Mouse (Mus musculus) liver, adult 10 weeks (tissue): ENCODE results near the gene Ppt2. TPM values are rescaled to one million over a fixed set of nuclear protein-coding genes. Genes with fewer than 3 reads are reported as not detected.

Experiments
- polyA plus RNA-seq: library from polyadenylated mRNA; stranded (reverse); fragments of 350-450 nt; fragmentation: Illumina TruSeq; extraction: RNeasy Lipid Tissue Mini Kit (QIAGEN cat#74804); gene quantifications from one replicate; pipeline ENCODE4 v1.2.3, GENCODE M21; 2014; ENCODE audit warnings: low read depth, low replicate concordance

Ppt2 gene
- polyA plus RNA-seq = 7.0 TPM

GRCm38 (mm10) chr17:34627943-34628643, at the start of gene Ppt2:
Gene Ppt2 (minus strand): TSS chr17:34628510.

DNA sequence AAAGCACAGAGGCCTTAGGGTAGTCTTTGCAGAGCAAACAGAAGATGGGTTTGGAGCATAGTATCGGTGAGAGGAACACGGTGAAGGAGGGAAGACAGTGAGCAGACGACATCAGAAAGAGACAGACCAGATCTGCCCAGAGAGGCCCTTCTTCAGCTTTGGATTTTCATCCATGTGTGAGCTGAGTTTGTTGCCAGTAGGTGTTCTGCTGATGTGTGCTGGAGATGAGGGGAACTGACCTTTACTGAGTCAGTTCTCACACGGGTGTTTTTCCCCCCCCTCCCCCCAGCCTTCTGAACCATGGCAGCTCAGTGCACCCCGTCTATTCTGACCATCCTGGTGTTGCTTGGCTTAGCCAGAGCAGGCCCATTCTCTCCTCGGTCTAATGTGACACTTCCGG, 41.9 kb upstream of the Ppt2 start, which contains the start of gene Tnxb:
Gene Tnxb, plus strand, starts transcription at position 301 of the 400 bp plus-strand sequence.

DNA sequence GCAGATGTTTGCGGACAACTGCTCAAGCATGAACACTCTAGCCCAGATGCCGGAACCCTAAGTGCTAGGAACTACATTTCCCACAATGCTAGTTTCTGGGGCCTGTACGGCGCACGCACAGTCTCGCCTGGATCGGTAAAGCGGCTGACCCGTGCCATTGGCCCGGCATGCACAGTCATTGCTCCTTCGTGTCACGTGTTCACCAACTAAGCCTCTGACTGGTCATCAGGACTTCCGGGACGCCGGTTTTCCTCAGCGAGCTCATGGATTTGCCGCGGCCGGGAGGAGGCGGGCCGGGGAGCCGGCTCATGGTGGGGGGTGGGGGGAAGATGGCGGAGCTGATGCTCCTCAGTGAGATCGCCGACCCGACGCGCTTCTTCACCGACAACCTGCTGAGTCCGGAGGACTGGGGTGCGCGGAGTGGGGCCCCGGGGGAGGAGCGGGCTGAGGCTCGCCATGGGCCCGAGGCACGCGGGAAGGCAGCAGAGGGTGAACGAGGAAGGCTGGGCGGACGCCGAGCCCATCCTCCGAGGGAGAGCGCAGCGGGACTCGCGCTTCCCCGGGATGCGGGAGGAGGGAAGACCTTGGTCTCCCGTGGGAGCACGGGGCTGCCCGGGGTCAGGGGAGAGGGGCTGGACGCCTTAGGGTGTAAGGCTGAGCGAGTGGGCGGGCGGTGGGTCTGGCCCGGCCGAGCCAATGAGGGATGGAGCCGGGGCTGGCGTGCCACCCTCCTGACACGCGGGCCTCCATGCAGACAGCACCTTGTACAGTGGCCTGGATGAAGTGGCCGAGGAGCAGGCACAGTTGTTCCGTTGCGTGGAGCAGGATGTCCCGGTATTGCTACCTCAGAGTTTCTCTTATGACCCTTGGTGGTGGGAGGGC, 18.8 kb upstream of the Ppt2 start, which contains the start of gene Atf6b:
Gene Atf6b, plus strand, starts transcription at position 241 of the 882 bp plus-strand sequence.

DNA sequence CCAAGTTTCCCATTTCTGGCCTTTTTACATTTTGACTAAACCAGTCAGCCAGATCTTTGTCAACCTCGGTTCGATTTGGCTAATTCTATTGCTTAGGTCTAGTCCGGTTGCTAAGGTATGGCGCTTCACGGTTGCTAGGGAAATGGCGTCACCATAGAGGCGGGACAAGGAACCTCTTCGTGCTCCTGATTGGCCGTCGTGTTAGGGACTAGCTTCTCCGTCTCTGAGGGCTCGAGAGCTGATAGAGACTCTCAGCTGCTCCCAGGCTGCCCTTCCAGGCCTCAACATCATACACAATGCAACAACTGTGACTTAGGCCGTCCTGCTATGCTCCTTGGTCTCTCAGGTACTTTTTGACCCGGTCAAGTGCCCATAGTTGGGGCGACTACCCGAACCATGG, 16.3 kb upstream of the Ppt2 start, which contains the start of gene Fkbpl:
Gene Fkbpl, plus strand, starts transcription at position 157 of the 400 bp plus-strand sequence.

DNA sequence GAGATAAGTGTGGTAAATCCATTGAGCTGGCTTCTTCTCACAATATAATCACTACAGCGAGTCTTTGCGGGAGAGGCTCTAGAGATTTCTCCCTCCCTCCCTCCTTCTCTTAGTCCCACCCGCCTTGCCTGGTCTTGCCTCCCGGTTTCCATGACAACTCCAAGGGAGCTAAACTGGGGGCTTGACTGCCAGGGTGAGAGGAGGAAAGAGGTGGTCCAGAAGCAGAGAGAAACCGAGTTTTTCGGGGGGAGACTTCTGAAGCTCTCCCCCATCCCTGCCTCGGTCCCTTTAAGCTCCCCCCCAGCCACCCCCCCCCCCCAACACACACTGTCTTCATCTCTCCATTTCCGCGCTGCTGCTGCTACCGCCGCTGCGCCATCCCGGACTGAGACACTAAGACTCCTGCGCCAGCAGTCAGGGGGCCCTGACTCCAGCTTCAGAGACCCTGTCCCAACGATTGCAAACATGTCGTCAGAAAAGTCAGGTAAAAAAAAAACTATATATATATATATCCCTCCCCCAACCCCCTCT, 976 bp upstream of the Ppt2 start, which contains the start of gene Prrt1:
Gene Prrt1, plus strand, starts transcription at position 313 of the 531 bp plus-strand sequence.

GRCm38 (mm10) chr17:34615871-34616270, 12.4 kb downstream of the Ppt2 start, which contains the start of gene Egfl8:
Gene Egfl8 (minus strand): TSS chr17:34615971.

DNA sequence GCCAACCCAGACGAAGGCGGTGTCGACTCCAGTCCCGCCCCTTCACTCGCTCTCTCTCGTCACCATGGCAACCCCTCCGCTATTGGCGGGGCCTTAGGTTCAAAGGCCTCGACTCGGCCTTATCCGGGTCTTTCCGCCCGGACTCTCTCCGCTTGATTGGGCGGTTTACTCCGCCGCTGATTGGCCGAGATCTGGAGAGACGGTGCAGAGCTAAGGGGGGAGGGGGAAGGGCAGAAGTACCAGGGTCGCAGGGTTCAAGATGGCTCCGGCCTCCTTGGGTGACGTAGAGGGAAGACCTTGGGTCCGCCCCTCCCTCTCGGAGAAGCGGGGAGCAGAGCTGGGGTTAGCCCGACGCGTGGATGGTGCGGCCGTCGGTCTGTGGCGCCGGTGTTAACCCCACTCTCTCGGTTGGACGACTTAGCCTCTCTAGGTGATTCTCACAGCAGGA, 24.2 kb downstream of the Ppt2 start, which contains the start of gene Agpat1:
Gene Agpat1, plus strand, starts transcription at position 202 of the 448 bp plus-strand sequence.

DNA sequence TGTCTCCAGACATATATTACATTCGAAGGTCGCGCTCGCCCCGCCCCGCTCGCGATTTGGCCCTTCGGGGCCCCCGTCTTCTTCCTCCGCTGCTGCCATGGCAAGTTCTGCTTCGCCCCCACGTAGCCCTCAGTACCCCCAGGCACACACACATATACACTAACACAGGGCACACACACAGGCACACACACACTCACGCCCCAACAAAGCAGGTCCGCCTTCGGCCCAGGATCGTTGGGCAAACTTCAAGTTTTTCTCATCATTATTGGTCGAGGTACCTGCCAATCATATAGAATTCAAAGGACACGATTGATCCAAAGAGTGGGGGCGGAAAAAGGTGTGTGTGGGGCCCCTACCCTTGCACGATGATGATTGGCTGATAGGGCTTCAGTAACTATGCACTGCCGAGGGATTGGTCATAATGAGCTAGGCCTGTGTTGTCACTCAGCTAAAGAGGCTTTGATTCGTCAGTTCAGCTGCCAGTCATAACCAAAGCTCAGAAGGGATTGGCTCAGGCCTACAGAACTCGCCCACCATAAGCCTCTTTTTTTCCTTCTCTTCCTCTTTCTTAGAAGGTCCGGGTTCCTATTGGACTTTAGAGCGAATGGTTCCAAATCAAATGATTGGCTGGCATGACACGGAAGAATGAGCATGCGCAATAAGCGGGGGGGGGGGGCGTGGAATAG, 24.8 kb downstream of the Ppt2 start, which contains the start of gene Rnf5:
Gene Rnf5, minus strand, starts transcription at position 316 of the 686 bp plus-strand sequence.

GRCm38 (mm10) chr17:34597566-34598095, 30.7 kb downstream of the Ppt2 start, which contains the start of gene Ager:
Gene Ager (plus strand): TSS chr17:34597862.

DNA sequence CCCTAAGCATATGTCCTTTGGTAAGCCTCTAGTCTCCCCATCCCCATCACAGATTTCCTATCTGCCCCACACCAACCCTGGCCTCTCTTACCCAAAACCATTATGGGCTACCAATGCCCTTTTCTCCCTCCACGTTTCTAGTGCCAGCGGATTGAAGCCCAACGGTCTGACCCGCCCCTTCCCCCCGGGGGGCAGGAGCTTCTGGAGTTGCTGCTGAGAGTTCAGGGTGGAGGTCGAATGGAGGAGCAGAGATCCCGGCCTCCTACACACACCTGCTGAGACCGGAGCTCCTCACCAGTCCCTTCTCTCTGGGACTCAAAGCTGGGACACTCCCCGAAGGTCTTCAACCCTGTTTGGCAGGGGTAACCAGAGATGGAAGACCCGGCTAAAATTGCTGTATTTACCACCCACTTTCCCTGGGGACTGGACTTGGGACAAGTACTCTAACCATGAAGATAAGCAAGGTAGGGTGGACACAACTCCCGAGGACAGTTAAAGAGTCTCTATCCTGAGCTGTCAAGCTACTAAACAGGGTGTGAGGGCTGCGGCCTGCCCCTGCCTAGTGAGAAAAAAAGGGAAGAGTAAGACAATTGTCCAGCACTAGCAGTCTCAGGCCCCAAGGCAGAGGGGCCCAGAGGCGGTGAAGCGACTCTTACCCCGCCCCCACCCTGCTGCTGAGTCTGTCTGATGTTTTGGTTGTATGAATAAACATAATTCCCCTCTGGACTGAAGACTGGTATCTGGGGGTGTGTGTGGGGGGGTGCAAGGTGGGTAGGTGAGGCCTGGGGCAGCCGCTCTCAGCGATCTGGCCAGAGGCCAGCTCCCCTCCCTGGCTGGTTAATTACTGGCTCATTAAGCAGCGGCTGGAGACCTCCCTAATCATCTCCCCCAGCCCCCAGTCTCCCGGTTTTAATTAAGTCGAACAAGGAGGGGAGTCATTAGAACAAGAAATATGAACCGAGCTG, 37.0 kb downstream of the Ppt2 start, which contains the start of gene Pbx2:
Gene Pbx2, plus strand, starts transcription at position 238 of the 965 bp plus-strand sequence.

DNA sequence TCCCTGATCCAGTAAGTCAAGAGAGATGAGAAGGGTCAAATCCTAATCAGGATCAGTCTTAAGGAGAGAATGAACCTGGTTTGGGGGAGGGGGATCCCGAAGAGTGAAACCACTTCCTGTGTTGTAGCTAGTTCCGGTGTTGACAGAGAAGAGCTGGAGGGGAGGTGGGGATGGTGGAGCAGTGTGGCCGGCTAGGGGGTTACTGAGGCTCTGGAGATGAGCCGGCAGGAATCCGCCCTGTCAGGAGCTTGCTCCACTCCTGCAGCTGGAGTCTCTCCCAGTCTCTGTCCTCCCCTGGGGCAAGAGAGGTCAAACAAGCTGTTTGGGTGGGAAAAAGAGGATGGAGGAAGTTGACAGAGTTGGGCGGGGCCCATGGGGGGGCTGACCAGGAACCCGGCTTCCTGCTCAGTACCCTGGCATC, 38.6 kb downstream of the Ppt2 start, which contains the start of gene Gpsm3:
Gene Gpsm3, plus strand, starts transcription at position 126 of the 421 bp plus-strand sequence.

Other genes with a start within 250 kb of the Ppt2 start
- gene BC051142, start 229.7 kb downstream of the Ppt2 start, polyA plus RNA-seq = not detected
- gene Btnl4, start 151.2 kb downstream of the Ppt2 start, polyA plus RNA-seq = not detected
- not detected for gene Btnl6, start 111.2 kb downstream of the Ppt2 start, polyA plus RNA-seq
- 0.16 TPM for gene Notch4, start 64.2 kb downstream of the Ppt2 start, polyA plus RNA-seq
- 0.61 TPM for gene Gpsm3, start 38.7 kb downstream of the Ppt2 start, polyA plus RNA-seq
- gene Pbx2, start 37.2 kb downstream of the Ppt2 start, polyA plus RNA-seq = 5.3 TPM
- not detected for gene Ager, start 30.6 kb downstream of the Ppt2 start, polyA plus RNA-seq
- 45.1 TPM for gene Rnf5, start 24.8 kb downstream of the Ppt2 start, polyA plus RNA-seq
- 0.72 TPM for gene Agpat1, start 24.2 kb downstream of the Ppt2 start, polyA plus RNA-seq
- gene Egfl8, start 12.5 kb downstream of the Ppt2 start, polyA plus RNA-seq = not detected
- gene Prrt1, start 1.0 kb upstream of the Ppt2 start, polyA plus RNA-seq = not detected
- 1.9 TPM for gene Fkbpl, start 16.3 kb upstream of the Ppt2 start, polyA plus RNA-seq
- gene Atf6b, start 18.6 kb upstream of the Ppt2 start, polyA plus RNA-seq = 1.9 TPM
- 0.03 TPM for gene Tnxb, start 42.0 kb upstream of the Ppt2 start, polyA plus RNA-seq
- gene C4b, start 115.4 kb upstream of the Ppt2 start, polyA plus RNA-seq = 80.2 TPM
- not detected for gene Cyp21a1, start 176.1 kb upstream of the Ppt2 start, polyA plus RNA-seq
- 3.5 TPM for gene Stk19, start 208.4 kb upstream of the Ppt2 start, polyA plus RNA-seq
- 3.6 TPM for gene Dxo, start 208.5 kb upstream of the Ppt2 start, polyA plus RNA-seq
- 3.2 TPM for gene Skiv2l, start 221.7 kb upstream of the Ppt2 start, polyA plus RNA-seq
- gene Nelfe, start 221.9 kb upstream of the Ppt2 start, polyA plus RNA-seq = 1.5 TPM
- gene Cfb, start 234.0 kb upstream of the Ppt2 start, polyA plus RNA-seq = 281 TPM